Mouse (Mus musculus) macrophage (primary cell): ENCODE results near the gene Cdsn. TPM values are rescaled to one million over a fixed set of nuclear protein-coding genes. Genes with fewer than 3 reads are reported as not detected.
"Not testable (repeated sequence)": the region's sequence is repeated elsewhere in the genome, so short reads cannot be mapped to it uniquely, and the experiment has no call there.

Source experiments
- H3K27ac ChIP-seq: fragments of 350-480 bp; formaldehyde crosslinking; 2 replicates; pipeline ENCODE4 v1.9.0; 2021
- H3K36me3 ChIP-seq: fragments of 350-480 bp; formaldehyde crosslinking; 2 replicates; pipeline ENCODE4 v1.9.0; 2021; ENCODE audit errors: inconsistent target
- H3K4me3 ChIP-seq: fragments of 350-480 bp; formaldehyde crosslinking; 2 replicates; pipeline ENCODE4 v1.9.0; 2021; ENCODE audit errors: inconsistent target
- H3K79me2 ChIP-seq: fragments of 350-480 bp; formaldehyde crosslinking; 2 replicates; pipeline ENCODE4 v1.9.0; 2021; ENCODE audit errors: inconsistent target
- WGBS: methylation state at CpG from one replicate; pipeline ENCODE4 v1.1.7; 2026; ENCODE audit warnings: inconsistent platforms; ENCODE audit not compliant: missing documents; 5-methylcytosine and 5-hydroxymethylcytosine counted together
- polyA plus RNA-seq: library from polyadenylated mRNA; stranded (reverse); fragments of 250-400 nt; gene quantifications from 3 replicates; pipeline ENCODE4 v1.2.4, GENCODE M21; 2018; ENCODE audit warnings: inconsistent platforms
- total RNA-seq, 78 experiments: library from RNA; depleted of rRNA; stranded (reverse); fragments of 250-400 nt; gene quantifications; 1 replicate in 9 of 78; 2 replicates in 24 of 78; 3 replicates in 43 of 78; 4 replicates in 2 of 78; pipeline ENCODE4 v1.2.4; 2018; ENCODE audit warnings: inconsistent platforms in 56 of 78

The Cdsn gene
- total RNA-seq (2018; cell fraction: chromatin; rRNA removed): under 1 TPM in 1 of 26 experiments, not detected in 25; 0.32 TPM
- total RNA-seq (2018; cell fraction: cytosol; rRNA removed): not detected
- total RNA-seq (2018; cell fraction: nucleus; rRNA removed): not detected
- not detected in 3 replicates for polyA plus RNA-seq

- Histone ChIP-seq H3K79me2 (no peaks in the 10 kb centered on the region), H3K4me3 (no peak within 1 kb of the TSS), H3K27ac (no peak within 1 kb of the TSS), H3K36me3 (no peaks in the 10 kb centered on the region)
- 86% methylated on average over 10 of the region's 10 CpGs for WGBS
Measured at GRCm38 (mm10) chr17:35551881-35552414, at the start of gene Cdsn. Cdsn (plus strand) TSS chr17:35552128.

- Histone ChIP-seq H3K79me2 (no peaks in the 10 kb centered on the region), H3K4me3 (no peak overlapping the region), H3K36me3 (no peaks in the 10 kb centered on the region), H3K27ac (no peak overlapping the region)
- WGBS: 23% methylated on average over 6 of the region's 6 CpGs
Measured at GRCm38 (mm10) chr17:35502226-35502625, 49.7 kb upstream of the Cdsn start.

DNA sequence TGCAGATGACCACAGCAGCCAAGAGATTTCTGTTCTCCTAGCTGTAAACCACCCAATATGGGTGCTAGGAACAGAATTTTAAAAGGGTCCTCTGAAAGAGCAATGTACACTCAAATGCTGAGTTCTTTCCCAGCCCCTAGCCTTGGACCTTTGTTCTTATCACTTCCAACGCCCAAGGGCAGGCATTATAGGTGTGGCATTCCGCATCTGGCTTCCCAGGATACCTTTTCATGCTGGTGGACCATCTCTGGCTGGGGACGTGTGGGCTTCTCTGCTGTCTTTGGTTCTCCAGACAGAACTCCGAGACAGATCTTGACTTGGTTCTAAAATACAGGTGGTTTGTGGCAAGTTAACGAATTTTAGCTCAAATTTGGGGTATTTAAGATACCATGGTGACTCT, 49.2 kb upstream of the Cdsn start:
- H3K4me3 ChIP-seq: no peak overlapping the region
- H3K79me2 ChIP-seq: no peaks in the 10 kb centered on the region
- no peaks in the 10 kb centered on the region for H3K36me3 ChIP-seq
- WGBS: 72% methylated on average over 5 of the region's 5 CpGs
- no peak overlapping the region for H3K27ac ChIP-seq

DNA sequence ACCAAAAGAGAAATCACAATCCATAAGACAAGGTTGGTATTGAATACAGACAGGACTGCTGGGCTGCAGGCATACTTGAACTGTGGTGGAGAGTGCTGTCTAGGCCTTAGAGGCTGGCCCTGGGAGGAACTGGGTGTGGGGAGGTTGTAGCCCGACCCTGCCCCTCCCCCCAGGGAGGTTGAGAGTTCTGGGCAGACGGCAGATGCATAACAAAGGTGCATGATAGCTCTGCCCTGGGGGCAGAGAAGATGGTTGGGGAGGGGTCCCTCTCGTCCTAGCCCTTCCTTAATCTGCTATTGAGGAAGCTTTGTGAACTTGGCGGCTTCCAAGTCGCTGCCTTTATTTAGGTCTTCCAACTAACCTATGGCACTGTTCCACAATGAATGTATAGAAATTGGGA, 48.1 kb upstream of the Cdsn start:
- 35% methylated on average over 5 of the region's 5 CpGs for WGBS
- Histone ChIP-seq H3K36me3 (no peaks in the 10 kb centered on the region), H3K79me2 (no peaks in the 10 kb centered on the region), H3K4me3 (no peak overlapping the region), H3K27ac (no peak overlapping the region)

DNA sequence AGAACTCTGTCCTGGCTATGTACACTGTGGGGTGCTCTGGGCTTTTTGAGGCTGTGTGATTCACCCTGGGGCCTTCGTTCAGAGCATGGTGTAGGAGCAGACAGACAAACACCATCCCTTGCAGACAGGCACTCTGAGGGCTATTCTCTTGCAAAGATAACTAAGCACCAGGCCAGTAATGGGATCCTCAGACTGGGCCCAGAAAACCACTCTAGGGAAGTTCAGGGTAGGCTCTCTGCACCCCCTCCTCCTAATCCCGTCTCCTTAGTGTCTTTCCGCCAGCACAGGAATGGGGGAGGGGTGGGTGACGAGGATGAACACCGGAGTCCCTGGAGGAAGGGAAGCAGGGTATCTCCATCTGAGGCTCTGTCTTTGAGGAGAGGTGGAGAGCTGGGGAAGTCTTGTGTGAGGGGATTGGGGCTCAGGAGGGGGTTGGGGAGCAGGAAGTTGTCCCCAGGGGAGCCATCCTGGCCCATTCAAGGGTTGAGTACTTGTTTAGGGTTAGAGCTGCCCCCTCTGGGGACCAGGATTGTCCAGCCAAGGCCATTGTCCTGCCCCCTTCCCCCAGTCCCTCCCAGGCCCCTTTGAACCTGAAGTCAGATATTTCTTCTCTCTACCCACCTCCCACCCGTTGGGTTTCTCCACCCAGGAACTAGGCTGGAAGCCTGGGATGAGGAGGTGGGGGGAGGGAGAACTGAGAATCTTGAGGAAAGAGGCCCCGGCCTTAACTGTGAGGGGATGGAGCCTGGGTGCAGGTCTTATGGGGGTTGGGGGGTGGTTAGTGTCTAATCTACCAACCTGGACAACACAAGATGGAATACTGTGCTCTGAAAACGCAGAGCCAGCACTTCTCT, 47.1 kb upstream of the Cdsn start:
- no peaks in the 10 kb centered on the region for H3K36me3 ChIP-seq
- 40% methylated on average over 8 of the region's 8 CpGs for WGBS
- no peak overlapping the region for H3K4me3 ChIP-seq

DNA sequence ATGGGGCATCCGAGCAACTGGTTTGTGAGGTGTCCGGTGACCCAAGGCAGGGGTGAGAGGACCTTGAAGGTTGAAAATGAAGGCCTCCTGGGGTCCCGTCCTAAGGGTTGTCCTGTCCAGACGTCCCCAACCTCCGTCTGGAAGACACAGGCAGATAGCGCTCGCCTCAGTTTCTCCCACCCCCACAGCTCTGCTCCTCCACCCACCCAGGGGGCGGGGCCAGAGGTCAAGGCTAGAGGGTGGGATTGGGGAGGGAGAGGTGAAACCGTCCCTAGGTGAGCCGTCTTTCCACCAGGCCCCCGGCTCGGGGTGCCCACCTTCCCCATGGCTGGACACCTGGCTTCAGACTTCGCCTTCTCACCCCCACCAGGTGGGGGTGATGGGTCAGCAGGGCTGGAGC, 46.2 kb upstream of the Cdsn start, which contains the start of gene Pou5f1:
Pou5f1 (plus strand) TSS at position 243 of the 400 bp plus-strand sequence.
- 55% methylated on average over 13 of the region's 13 CpGs for WGBS

More for the DNA sequence above, 47.1 kb upstream of the Cdsn start:
- Histone ChIP-seq H3K27ac (no peak overlapping the region), H3K79me2 (no peaks in the 10 kb centered on the region)

GRCm38 (mm10) chr17:35506881-35507280, 45.0 kb upstream of the Cdsn start:
- 30% methylated on average over 10 of the region's 10 CpGs for WGBS
- H3K36me3 ChIP-seq: no peaks in the 10 kb centered on the region
- no peak overlapping the region for H3K4me3 ChIP-seq
- no peak overlapping the region for H3K27ac ChIP-seq
- no peaks in the 10 kb centered on the region for H3K79me2 ChIP-seq

More for the DNA sequence above, 46.2 kb upstream of the Cdsn start, which contains the start of gene Pou5f1:
- Histone ChIP-seq H3K79me2 (no peaks in the 10 kb centered on the region), H3K36me3 (no peaks in the 10 kb centered on the region), H3K4me3 (no peak within 1 kb of the TSS), H3K27ac (no peak within 1 kb of the TSS)

- Histone ChIP-seq H3K27ac (no peak overlapping the region), H3K36me3 (no peaks in the 10 kb centered on the region), H3K4me3 (no peak overlapping the region), H3K79me2 (no peaks in the 10 kb centered on the region)
- WGBS: 17% methylated on average over 13 of the region's 13 CpGs
Measured at GRCm38 (mm10) chr17:35507556-35508260, 44.2 kb upstream of the Cdsn start.

DNA sequence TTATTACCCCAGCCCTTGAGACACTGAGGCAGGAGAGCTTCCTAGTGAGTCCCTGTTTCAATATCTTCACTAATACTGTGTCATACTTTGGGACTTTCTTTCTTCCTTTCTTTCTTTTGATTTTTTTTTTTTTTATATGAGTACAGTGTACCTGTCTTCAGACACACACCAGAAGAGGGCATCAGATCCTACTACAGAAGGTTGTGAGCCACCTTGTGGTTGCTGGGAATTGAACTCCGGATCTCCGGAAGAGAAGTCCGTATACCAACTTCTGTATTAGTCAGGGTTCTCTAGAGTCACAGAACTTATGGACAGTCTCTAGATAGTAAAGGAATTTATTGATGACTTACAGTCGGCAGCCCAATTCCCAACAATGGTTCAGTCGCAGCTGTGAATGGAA, 43.6 kb upstream of the Cdsn start:
- not testable (repeated sequence) for H3K27ac ChIP-seq, H3K79me2 ChIP-seq, H3K4me3 ChIP-seq, H3K36me3 ChIP-seq
- WGBS: 45% methylated on average over 3 of the region's 5 CpGs

DNA sequence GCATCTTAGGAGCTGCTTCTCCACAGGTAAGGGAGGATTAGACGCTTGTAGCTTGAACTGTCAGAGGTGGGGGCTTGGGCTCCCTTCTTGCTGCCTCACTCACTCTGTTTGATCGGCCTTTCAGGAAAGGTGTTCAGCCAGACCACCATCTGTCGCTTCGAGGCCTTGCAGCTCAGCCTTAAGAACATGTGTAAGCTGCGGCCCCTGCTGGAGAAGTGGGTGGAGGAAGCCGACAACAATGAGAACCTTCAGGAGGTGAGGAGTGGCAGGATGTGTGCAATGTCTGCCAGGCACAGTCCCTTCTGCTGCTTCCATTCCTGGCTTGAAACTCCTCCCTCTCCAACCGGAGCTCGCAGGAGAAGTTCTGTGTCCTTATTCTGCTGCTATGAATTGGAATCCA, 42.6 kb upstream of the Cdsn start:
- Histone ChIP-seq H3K4me3 (no peak overlapping the region), H3K79me2 (no peaks in the 10 kb centered on the region), H3K36me3 (no peaks in the 10 kb centered on the region), H3K27ac (no peak overlapping the region)
- 6% methylated on average over 8 of the region's 8 CpGs for WGBS

- no peak overlapping the region for H3K27ac ChIP-seq
- no peaks in the 10 kb centered on the region for H3K79me2 ChIP-seq
- WGBS: 95% methylated on average over 7 of the region's 7 CpGs
- no peaks in the 10 kb centered on the region for H3K36me3 ChIP-seq
- no peak overlapping the region for H3K4me3 ChIP-seq
Measured at GRCm38 (mm10) chr17:35512916-35513626, 38.9 kb upstream of the Cdsn start.

- Histone ChIP-seq H3K79me2 (no peaks in the 10 kb centered on the region), H3K27ac (no peak overlapping the region), H3K36me3 (no peaks in the 10 kb centered on the region), H3K4me3 (no peak overlapping the region)
- 33% methylated on average over 2 of the region's 2 CpGs for WGBS
Measured at GRCm38 (mm10) chr17:35513886-35514285, 38.0 kb upstream of the Cdsn start.

DNA sequence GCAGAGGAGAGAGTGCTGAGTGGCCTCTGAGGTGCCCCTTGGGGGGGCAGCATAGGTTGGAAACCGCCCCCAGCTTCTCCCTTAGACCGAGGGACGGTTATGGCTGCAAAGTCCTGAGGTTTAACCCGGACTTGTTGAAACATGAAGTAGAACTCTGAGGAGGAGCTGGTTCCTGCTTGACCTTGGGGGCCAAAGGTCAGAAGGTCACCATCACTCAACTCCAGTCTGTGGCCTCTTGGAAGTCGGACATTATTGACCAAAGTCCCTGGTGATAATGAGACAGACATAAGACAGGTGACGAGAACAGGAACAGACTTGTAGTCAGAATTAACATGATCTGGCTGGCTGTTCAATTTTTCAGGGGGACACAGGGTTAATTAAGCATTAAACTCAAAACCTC, 37.2 kb upstream of the Cdsn start:
- WGBS: 90% methylated on average over 6 of the region's 6 CpGs
- Histone ChIP-seq H3K36me3 (no peaks in the 10 kb centered on the region), H3K4me3 (no peak overlapping the region)

GRCm38 (mm10) chr17:35515911-35516640, 35.9 kb upstream of the Cdsn start:
- Histone ChIP-seq H3K36me3 (no peaks in the 10 kb centered on the region), H3K79me2 (no peaks in the 10 kb centered on the region), H3K27ac (peak overlapping the region; percentile 28), H3K4me3 (peak overlapping the region; percentile 66)
- 30% methylated on average over 24 of the region's 25 CpGs for WGBS

More for the DNA sequence above, 37.2 kb upstream of the Cdsn start:
- Histone ChIP-seq H3K27ac (no peak overlapping the region), H3K79me2 (no peaks in the 10 kb centered on the region)
